Mouse (Mus musculus) lung, adult 2 months (tissue): Measurements from ENCODE around the gene Olfr948.

Experiments used
- CTCF ChIP-seq: fragments of 200-500 bp; IDR thresholded peaks from 2 replicates; pipeline ENCODE4 v1.5.1; 2011; ENCODE audit warnings: mild to moderate bottlenecking, low read length, control low read depth; ENCODE audit not compliant: insufficient read depth
- POLR2A ChIP-seq: fragments of 200-500 bp; IDR thresholded peaks from 2 replicates; pipeline ENCODE4 v1.6.1; 2011; ENCODE audit warnings: low read depth, mild to moderate bottlenecking, control low read depth, low read length, borderline replicate concordance; ENCODE audit errors: extremely low read depth

DNA sequence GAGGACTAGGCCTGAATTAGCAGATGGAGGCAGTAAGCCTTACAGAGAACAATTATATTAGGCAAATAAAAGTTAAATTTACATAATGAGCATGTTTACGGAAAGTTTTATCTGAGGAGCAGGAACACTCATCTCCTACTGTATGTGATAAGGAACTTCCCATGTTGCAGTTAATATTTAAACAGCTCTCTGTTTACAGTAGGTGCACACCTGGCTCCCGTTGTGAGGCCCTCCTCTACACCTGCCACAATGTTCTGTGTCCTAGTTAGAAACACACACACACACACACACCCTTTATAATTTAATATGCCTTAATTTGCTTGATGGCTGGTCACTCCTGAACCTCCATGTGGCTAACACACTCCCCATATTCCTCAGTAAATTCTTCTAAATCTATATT lies 38.7 kb downstream of the Olfr948 start:
- TF ChIP-seq CTCF (no peak), POLR2A (no peak)
